Mouse (Mus musculus): ENCODE data around the gene Rnf182.

GRCm38 (mm10) chr13:43600967-43601366 is 14.5 kb upstream of the Rnf182 start:
- TF ChIP-seq POLR2A (IDR thresholded peaks at IDR 0.05; ENCODE audit: low read depth, low read length) (no peak), CTCF (IDR thresholded peaks at IDR 0.05; ENCODE audit: extremely low read depth, insufficient read length, insufficient replicate concordance, low read depth, low read length) (no peak)
